9 mouse cellular contexts compared by ENCODE assay signal in the genomic region with DNA sequence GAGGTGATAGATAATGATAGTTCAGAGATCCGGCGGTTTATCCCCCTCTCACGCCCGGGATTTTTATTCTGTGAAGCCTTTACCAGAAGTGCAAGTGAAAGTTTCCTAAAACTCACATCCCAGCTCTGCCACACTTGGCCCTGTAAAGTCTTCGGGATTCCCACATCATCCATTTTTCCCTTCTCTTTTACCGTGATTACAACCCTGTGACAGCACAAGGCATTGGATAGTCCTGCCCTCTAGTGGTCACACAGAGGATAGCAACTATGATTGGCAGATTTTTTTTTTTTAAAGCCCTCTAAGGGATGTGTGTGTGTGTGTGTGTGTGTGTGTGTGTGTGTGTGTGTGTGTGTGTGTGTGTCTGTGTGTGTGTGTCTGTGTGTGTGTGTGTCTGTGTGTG. TPM values are rescaled to one million over a fixed set of nuclear protein-coding genes. Genes with fewer than 3 reads are reported as not detected.
DNase-seq lines count a peak whose midpoint lies in the region; ATAC-seq and TF ChIP-seq lines count a peak whose summit lies in the region.
"Had no signal": no experiment of that assay in that cellular context is flagged by ENCODE, and none has a peak within 500 bp of the region (broad histone marks: within the 10 kb centered on the region; RNA-seq: fewer than 3 reads in every experiment).

No protein-coding gene starts in this region.

- H3K4me3 ChIP-seq in hindbrain, postnatal 0 days (ENCODE audit: low read length) = no peak overlapping the region
- H3K4me3 ChIP-seq in liver, postnatal 0 days (ENCODE audit: low read depth, low read length) = no peak overlapping the region

- H3K9me3 ChIP-seq in hindbrain, postnatal 0 days (ENCODE audit: low read length) = no peaks in the 10 kb centered on the region
- H3K9me3 ChIP-seq in liver, postnatal 0 days (ENCODE audit: low read length) = no peaks in the 10 kb centered on the region

- H3K4me1 ChIP-seq in hindbrain, postnatal 0 days (ENCODE audit: insufficient read depth, low read length) = no peaks in the 10 kb centered on the region
- peaks cover 6% of the 10 kb centered on the region; the same call in 1 of the 2 replicates for H3K4me1 ChIP-seq in liver, postnatal 0 days (ENCODE audit: insufficient read depth)

- no peak overlapping the region for H3K9ac ChIP-seq in hindbrain, postnatal 0 days (replicated peaks; ENCODE audit: low read length)
- no peak overlapping the region for H3K9ac ChIP-seq in liver, postnatal 0 days (replicated peaks)

- no peaks in the 10 kb centered on the region for H3K27me3 ChIP-seq in hindbrain, postnatal 0 days (ENCODE audit: insufficient read depth, low read length)
- H3K27me3 ChIP-seq in liver, postnatal 0 days (ENCODE audit: insufficient read depth, low read length) = no peaks in the 10 kb centered on the region

- peak; percentile 90 for TF ChIP-seq CTCF in hindbrain, postnatal 0 days (IDR thresholded peaks at IDR 0.05; ENCODE audit: low read depth)
- TF ChIP-seq CTCF in liver, postnatal 0 days (IDR thresholded peaks at IDR 0.05; ENCODE audit: low read depth) = peak; percentile 93

- no peak overlapping the region for H3K4me2 ChIP-seq in hindbrain, postnatal 0 days (ENCODE audit: low read depth, low read length)
- H3K4me2 ChIP-seq in liver, postnatal 0 days (ENCODE audit: low read depth, low read length) = no peak overlapping the region

- H3K27ac ChIP-seq in hindbrain, postnatal 0 days = no peak overlapping the region
- H3K27ac ChIP-seq in liver, postnatal 0 days (ENCODE audit: low read depth) = no peak overlapping the region

- peak; percentile 32 for DNase-seq in gastrocnemius, postnatal 10 days
- no peak for DNase-seq in gastrocnemius, adult 8-10 months (ENCODE audit: low spot score in 2 of 2)
- peak; percentile 29 for DNase-seq in urinary bladder, postnatal 25 days (ENCODE audit: low spot score)
- no peak for DNase-seq in urinary bladder, postnatal 10 days (ENCODE audit: low spot score)
- DNase-seq in hindbrain, postnatal 0 days (ENCODE audit: low spot score) = peak; percentile 71
- DNase-seq in liver, postnatal 0 days = peak; percentile 46
- DNase-seq in right cerebral cortex, postnatal 4 days = peak; percentile 33

- 50% methylated on average over 6 of the region's 6 CpGs for WGBS in hindbrain, postnatal 0 days
- 51% methylated on average over 6 of the region's 6 CpGs for WGBS in liver, postnatal 0 days (ENCODE audit: insufficient replicate concordance)

- peak; percentile 70 for ATAC-seq in common myeloid progenitor, adult 5-6 weeks (replicated peaks; ENCODE audit: low read depth, poor library complexity, severe bottlenecking)
- ATAC-seq in hindbrain, postnatal 0 days = peak; percentile 78; the same call in 1 of the 2 replicates
- ATAC-seq in liver, postnatal 0 days = 0 out of 2 replicates have a peak, but pooled peaks have one; percentile 31

- no peaks in the 10 kb centered on the region for H3K36me3 ChIP-seq in hindbrain, postnatal 0 days (ENCODE audit: insufficient read depth, low read length)
- no peaks in the 10 kb centered on the region for H3K36me3 ChIP-seq in liver, postnatal 0 days (replicated peaks; ENCODE audit: insufficient read depth, low read length)

- TF ChIP-seq EP300 in liver, postnatal 0 days (IDR thresholded peaks at IDR 0.05; ENCODE audit: low read depth) = no peak

RNA-seq across cellular contexts. Expression of gene A430078G23Rik, which starts 22.6 kb away (rescaled TPM):
- under 1 TPM; 0.14 to 0.19 TPM for total RNA-seq in gastrocnemius, postnatal 10 days (2021)
- not detected for total RNA-seq in gastrocnemius, adult 8-10 months (2022)
- 22.7 and 25.9 TPM in 2 replicates for total RNA-seq in common myeloid progenitor, adult 5-6 weeks (2017)
- total RNA-seq in hindbrain, postnatal 0 days (2014; rRNA removed) = not detected in 2 replicates
- polyA plus RNA-seq in hindbrain, postnatal 0 days (2015; fragmentation: Nextera tagmentation; extraction: Ambion mirVana) = 0.09 TPM in 1 of 2 replicates, not detected in the other
- 1.2 and 1.7 TPM in 2 replicates for polyA plus RNA-seq in liver, postnatal 0 days (2015; fragmentation: Nextera tagmentation; extraction: Ambion mirVana)
- total RNA-seq: left cerebral cortex, postnatal 10 days had no signal

RNA-seq across cellular contexts. Expression of gene Insr, which starts 51.2 kb away (rescaled TPM):
- total RNA-seq in gastrocnemius, postnatal 10 days (2021) = 10 to 100 TPM; 44.6 to 50.4 TPM
- 10 to 100 TPM; 60.4 to 66.9 (median 64.0) TPM for total RNA-seq in gastrocnemius, adult 8-10 months (2022)
- total RNA-seq in common myeloid progenitor, adult 5-6 weeks (2017) = 11.4 and 14.8 TPM in 2 replicates
- total RNA-seq in hindbrain, postnatal 0 days (2014; rRNA removed) = 46.9 and 69.9 TPM in 2 replicates
- 31.1 and 34.0 TPM in 2 replicates for polyA plus RNA-seq in hindbrain, postnatal 0 days (2015; fragmentation: Nextera tagmentation; extraction: Ambion mirVana)
- polyA plus RNA-seq in liver, postnatal 0 days (2015; fragmentation: Nextera tagmentation; extraction: Ambion mirVana) = 28.9 and 31.3 TPM in 2 replicates

Comparison
In these comparisons a context has a peak if more than half of its experiments do, and no peak if none do; other contexts are left out.
1. DNase-seq: peak in gastrocnemius, postnatal 10 days (single experiment), urinary bladder, postnatal 25 days (single experiment), hindbrain, postnatal 0 days (single experiment), liver, postnatal 0 days (single experiment) and right cerebral cortex, postnatal 4 days (single experiment); none in gastrocnemius, adult 8-10 months (0 of 2) and urinary bladder, postnatal 10 days (single experiment).
2. RNA of gene A430078G23Rik, which starts 22.6 kb away (total RNA-seq): 22.7 to 25.9 TPM in common myeloid progenitor, adult 5-6 weeks; 0.14 to 0.19 TPM in gastrocnemius, postnatal 10 days, not detected in gastrocnemius, adult 8-10 months and not detected in hindbrain, postnatal 0 days; every median in the first group is over 10 times any median in the second.
3. Peak in every context shown above with its lines, with median percentiles within 50 percentile points of each other: ATAC-seq.